Mouse (Mus musculus) gastrocnemius, postnatal 36 days (tissue): ENCODE results near the gene Dyrk2. TPM values are rescaled to one million over a fixed set of nuclear protein-coding genes. Genes with fewer than 3 reads are reported as not detected.

Experiments used
- DNase-seq, 2 experiments: peaks; one replicate each; pipeline ENCODE4 v3.0.0; 2022
- intact Hi-C: fragments of 180-260 bp; cut with DNase I; formaldehyde crosslinking; loops from one replicate; pipeline ENCODE4 v1.15.1; 2025
- total RNA-seq, 2 experiments: library from RNA; stranded (reverse); gene quantifications; 2 replicates each; pipeline ENCODE4 v1.2.3; 2021

The Dyrk2 gene
- total RNA-seq, 2 experiments from 2014 or later = 42.0 to 47.1 TPM

DNA sequence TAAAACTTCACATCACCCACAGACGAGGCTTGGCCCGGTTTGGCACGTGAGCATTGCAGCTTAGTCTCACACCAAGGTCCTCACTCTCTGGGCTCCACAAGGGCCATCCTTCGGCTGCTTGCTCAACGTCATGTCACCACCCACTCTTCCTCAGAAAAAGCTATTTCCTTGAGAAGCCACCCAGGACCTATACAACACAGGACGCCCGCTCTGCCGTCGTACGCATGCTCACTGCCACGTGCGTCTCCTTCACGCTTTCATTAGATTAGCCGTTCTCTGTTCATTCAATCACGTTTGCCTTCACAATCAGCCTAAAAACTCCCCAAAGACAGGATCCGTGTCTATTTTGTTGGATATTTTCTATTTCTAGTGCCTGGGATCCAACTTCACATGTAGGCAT is 17.5 kb downstream of the Dyrk2 start:
- no peak for DNase-seq
- intact Hi-C loops = no loop called here

- intact Hi-C loops = no loop called here
- no peak for DNase-seq
Observed at GRCm38 (mm10) chr10:118848501-118848900, 21.5 kb downstream of the Dyrk2 start.

GRCm38 (mm10) chr10:118846991-118847545 is 22.9 kb downstream of the Dyrk2 start:
- DNase-seq = no peak
- intact Hi-C loops = no loop called here

DNA sequence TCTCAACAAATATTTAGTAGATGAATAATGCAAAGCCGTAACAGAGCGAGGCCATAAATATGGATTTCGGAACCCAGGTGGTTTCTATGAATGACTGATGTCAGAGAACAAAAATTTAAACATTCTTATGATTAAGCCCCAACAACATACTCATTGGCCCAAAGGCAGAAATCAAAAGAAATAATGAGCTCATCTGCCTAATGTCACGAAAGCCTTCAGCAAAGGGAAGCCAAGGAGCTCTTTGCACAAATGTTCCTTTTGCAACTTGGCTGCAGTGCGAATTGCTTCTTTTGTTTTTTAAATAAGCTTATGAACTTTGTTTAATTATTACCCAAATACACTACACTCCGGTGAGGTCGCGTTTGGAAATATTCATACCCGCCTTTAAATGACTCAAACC is 29.4 kb downstream of the Dyrk2 start:
- no peak for DNase-seq
- intact Hi-C loops = no loop called here

DNA sequence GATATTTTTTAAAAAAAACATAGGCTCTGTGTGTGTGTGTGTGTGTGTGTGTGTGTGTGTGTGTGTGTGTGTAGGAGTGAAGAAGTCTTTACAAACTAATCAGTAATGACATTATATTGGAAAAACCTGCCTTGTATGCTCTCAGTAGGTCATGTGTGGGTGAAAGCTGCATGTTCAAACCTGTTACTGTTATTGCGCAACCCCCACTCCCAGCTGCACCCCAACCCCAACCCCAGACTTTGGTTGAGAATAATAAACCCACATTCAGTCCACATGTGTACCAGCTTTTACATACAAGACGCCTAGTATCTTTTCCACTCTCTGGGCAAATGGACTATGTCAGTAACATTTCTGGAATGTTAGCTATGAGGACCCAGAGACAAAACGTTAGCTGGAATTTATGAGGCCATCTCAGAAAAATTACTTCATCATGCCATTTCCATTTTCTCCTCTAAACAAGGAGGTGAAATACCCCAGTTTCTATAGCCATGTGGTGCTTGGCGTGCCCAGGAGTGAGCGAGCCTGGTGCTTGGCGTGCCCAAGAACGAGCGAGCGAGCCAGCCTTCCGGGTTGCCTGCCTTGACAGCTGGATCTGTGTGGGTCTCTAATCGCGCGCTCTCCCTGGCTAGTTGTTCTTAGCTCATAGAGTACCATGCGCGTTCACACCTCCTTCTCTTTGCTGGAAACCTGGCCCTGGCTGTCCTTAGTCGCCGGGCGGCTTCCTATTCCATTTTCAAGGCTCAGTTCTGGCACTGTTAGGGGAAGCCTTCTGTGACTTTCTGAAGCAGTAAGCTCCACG is 30.5 kb downstream of the Dyrk2 start:
- DNase-seq = no peak
- intact Hi-C loops = no loop called here

- no peak for DNase-seq
- intact Hi-C loops = no loop called here
Observed at GRCm38 (mm10) chr10:118837636-118838035, 32.4 kb downstream of the Dyrk2 start.

- intact Hi-C loops = no loop called here
- DNase-seq = no peak
Observed at GRCm38 (mm10) chr10:118831190-118831589, 38.8 kb downstream of the Dyrk2 start.

DNA sequence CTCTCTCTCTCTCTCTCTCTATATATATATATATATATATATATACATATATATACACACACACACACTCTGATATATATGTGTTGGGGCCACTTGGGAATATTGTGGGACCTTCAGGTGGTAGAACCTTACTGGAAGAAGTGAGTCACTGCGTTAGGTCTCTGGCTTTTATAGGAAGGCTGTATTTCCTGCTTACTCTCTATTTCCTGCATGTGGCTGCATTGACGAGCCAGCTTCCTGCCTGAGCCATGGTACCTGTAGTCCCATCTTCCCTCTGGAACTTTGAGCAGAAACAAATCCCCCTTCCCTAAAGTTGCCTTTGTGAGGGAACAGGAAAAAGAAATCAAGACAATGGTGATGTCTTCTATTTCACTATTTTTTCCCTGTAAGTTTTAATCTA is 40.4 kb downstream of the Dyrk2 start:
- DNase-seq = no peak
- intact Hi-C loops = no loop called here

DNA sequence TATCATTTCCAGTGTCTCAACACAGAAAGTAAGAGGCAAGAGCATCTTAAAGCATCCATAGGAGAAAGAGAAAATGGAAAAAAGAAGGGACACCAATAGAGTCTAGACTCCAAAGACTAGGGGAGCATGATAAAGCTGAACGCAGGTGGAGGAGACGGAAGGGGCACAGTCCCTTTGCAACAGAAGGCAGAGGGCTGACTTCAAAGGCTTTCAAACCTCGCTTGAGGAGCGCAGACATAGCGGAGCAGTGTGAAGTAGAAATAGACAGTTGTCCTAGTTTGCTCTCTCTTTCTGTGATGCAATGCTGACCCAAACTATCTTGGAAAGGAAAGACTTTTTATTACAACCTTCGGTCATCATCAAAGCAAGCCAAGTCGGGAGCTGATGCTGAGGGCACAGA is 42.9 kb downstream of the Dyrk2 start:
- DNase-seq = no peak
- intact Hi-C loops = no loop called here

DNA sequence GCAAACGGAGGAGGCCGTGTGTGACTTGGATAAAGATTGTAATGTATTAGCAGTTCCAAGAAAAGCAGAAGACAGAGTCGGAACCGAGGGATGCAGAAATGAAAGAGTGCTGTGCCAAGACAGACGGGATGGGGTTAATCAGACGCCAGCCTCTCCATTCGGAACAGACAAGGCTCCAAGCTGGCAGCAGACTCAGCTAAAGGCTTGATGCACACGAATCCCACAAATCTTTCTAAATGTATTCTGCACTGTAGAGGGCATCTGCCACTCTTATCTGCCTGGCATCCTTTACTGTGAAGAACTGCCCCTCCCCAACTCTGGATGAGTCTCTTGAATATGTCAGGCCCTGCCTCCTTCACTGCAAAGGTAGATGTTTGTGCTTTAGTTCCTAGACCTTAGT is 45.2 kb downstream of the Dyrk2 start:
- intact Hi-C loops = no loop called here
- DNase-seq = no peak

DNA sequence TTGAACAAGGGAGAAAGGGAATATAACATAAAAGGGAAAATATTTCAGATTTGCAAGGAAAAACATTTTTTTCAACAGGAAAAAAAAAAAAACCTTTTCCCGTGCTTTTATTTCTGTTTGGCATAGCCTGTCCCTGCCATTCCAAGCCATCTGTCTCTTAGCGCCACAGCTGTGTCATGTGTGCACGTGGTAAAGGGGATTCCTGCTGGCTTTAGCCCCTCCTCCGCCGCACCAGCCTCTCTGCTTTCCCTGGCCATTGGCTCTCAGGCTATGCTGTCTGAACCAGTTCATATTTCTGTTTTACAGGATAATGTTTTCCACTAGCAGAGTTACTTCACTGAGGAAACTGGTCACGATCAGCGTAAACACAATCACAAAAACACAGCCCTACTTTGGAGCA is 49.1 kb downstream of the Dyrk2 start:
- DNase-seq = peak in 1 of 2 experiments; percentile 45
- intact Hi-C loops = no loop called here

GRCm38 (mm10) chr10:118819846-118820245 is 50.2 kb downstream of the Dyrk2 start:
- DNase-seq = no peak
- intact Hi-C loops = no loop called here

GRCm38 (mm10) chr10:118817089-118817488 is 52.9 kb downstream of the Dyrk2 start:
- intact Hi-C loops = no loop called here
- DNase-seq = no peak

- DNase-seq = no peak
- intact Hi-C loops = no loop called here
Observed at GRCm38 (mm10) chr10:118811945-118812344, 58.1 kb downstream of the Dyrk2 start.

- intact Hi-C loops = no loop called here
- DNase-seq = no peak
Observed at GRCm38 (mm10) chr10:118810908-118811711, 58.9 kb downstream of the Dyrk2 start.
